Mouse (Mus musculus): Measurements from ENCODE around the gene Dbx1. TPM values are rescaled to one million over a fixed set of nuclear protein-coding genes. Genes with fewer than 3 reads are reported as not detected.

Gene Dbx1
- polyA plus RNA-seq (2017; shearing (Covaris generic)) = not detected

GRCm38 (mm10) chr7:49636491-49637115 is at the start of gene Dbx1:
Dbx1 (minus strand) TSS chr7:49636849.

Other genes with a start within 250 kb of the Dbx1 start
- gene Htatip2, start 122.3 kb upstream of the Dbx1 start, polyA plus RNA-seq (2017; shearing (Covaris generic)) = 63.4 TPM
- 11.3 TPM for gene Prmt3, start 141.5 kb upstream of the Dbx1 start, polyA plus RNA-seq (2017; shearing (Covaris generic))